Mouse (Mus musculus): ENCODE results near the gene Col4a1. TPM values are rescaled to one million over a fixed set of nuclear protein-coding genes. Genes with fewer than 3 reads are reported as not detected.

Gene Col4a1
- total RNA-seq, 2 experiments from 2014 or later = 250 to 364 TPM

- no peak for DNase-seq (ENCODE audit: low spot score in 2 of 2)
These were observed 39.0 kb downstream of the Col4a1 start for GRCm38 (mm10) chr8:11273506-11274158.

- no peak for DNase-seq (ENCODE audit: low spot score in 2 of 2)
These were observed 40.4 kb downstream of the Col4a1 start for GRCm38 (mm10) chr8:11272205-11272604.

GRCm38 (mm10) chr8:11270826-11271225, 41.8 kb downstream of the Col4a1 start:
- no peak for DNase-seq (ENCODE audit: low spot score in 2 of 2)

- no peak for DNase-seq (ENCODE audit: low spot score in 2 of 2)
These were observed 43.9 kb downstream of the Col4a1 start for GRCm38 (mm10) chr8:11268753-11269152.

- no peak for DNase-seq (ENCODE audit: low spot score in 2 of 2)
These were observed 46.2 kb downstream of the Col4a1 start for GRCm38 (mm10) chr8:11266471-11266870.

- DNase-seq (ENCODE audit: low spot score in 2 of 2) = no peak
These were observed 46.7 kb downstream of the Col4a1 start for GRCm38 (mm10) chr8:11265971-11266370.

GRCm38 (mm10) chr8:11263848-11264247, 48.8 kb downstream of the Col4a1 start:
- DNase-seq (ENCODE audit: low spot score in 2 of 2) = no peak

- no peak for DNase-seq (ENCODE audit: low spot score in 2 of 2)
These were observed 50.4 kb downstream of the Col4a1 start for GRCm38 (mm10) chr8:11262031-11262735.

GRCm38 (mm10) chr8:11259832-11260615, 52.6 kb downstream of the Col4a1 start:
- DNase-seq (ENCODE audit: low spot score in 2 of 2) = no peak

- DNase-seq (ENCODE audit: low spot score in 2 of 2) = peak in 1 of 2 experiments; percentile 42
These were observed 54.0 kb downstream of the Col4a1 start for GRCm38 (mm10) chr8:11258517-11259136.

GRCm38 (mm10) chr8:11257079-11258017, 55.3 kb downstream of the Col4a1 start:
- DNase-seq (ENCODE audit: low spot score in 2 of 2) = no peak

- no peak for DNase-seq (ENCODE audit: low spot score in 2 of 2)
These were observed 56.2 kb downstream of the Col4a1 start for GRCm38 (mm10) chr8:11256405-11256804.

GRCm38 (mm10) chr8:11255680-11256079, 56.9 kb downstream of the Col4a1 start:
- DNase-seq (ENCODE audit: low spot score in 2 of 2) = no peak

GRCm38 (mm10) chr8:11254914-11255530, 57.6 kb downstream of the Col4a1 start:
- no peak for DNase-seq (ENCODE audit: low spot score in 2 of 2)

- no peak for DNase-seq (ENCODE audit: low spot score in 2 of 2)
These were observed 58.1 kb downstream of the Col4a1 start for GRCm38 (mm10) chr8:11254510-11254909.

GRCm38 (mm10) chr8:11253556-11253955, 59.1 kb downstream of the Col4a1 start:
- DNase-seq (ENCODE audit: low spot score in 2 of 2) = peak; percentile 84 to 88

GRCm38 (mm10) chr8:11253041-11253440, 59.6 kb downstream of the Col4a1 start:
- DNase-seq (ENCODE audit: low spot score in 2 of 2) = no peak

- DNase-seq (ENCODE audit: low spot score in 2 of 2) = no peak
These were observed 60.3 kb downstream of the Col4a1 start for GRCm38 (mm10) chr8:11252235-11252774.

GRCm38 (mm10) chr8:11250149-11250548, 62.5 kb downstream of the Col4a1 start:
- DNase-seq (ENCODE audit: low spot score in 2 of 2) = no peak
